Mouse (Mus musculus) liver, postnatal 0 days (tissue): ENCODE data around the gene Wdr54. TPM values are rescaled to one million over a fixed set of nuclear protein-coding genes. Genes with fewer than 3 reads are reported as not detected.

Source experiments
- ATAC-seq: fragments of 200-750 bp; cut with Nextera tagmentation; 2 replicates; pipeline ENCODE4 v1.8.0; 2017; ENCODE audit warnings: mild to moderate bottlenecking, moderate library complexity
- DNase-seq: peaks from one replicate; pipeline ENCODE4 v3.0.0-alpha.2; 2016
- H3K27ac ChIP-seq: fragments of 300-500 bp; sonication (generic); 2 replicates; pipeline ENCODE4 v1.5.1; 2014; ENCODE audit warnings: antibody characterized with exemption, moderate library complexity, mild to moderate bottlenecking, low read depth
- H3K27me3 ChIP-seq: fragments of 300-500 bp; sonication (generic); 2 replicates; pipeline ENCODE4 v1.6.1; 2014; ENCODE audit warnings: low read length, control low read depth, mixed read lengths; ENCODE audit not compliant: insufficient read depth
- H3K36me3 ChIP-seq: fragments of 300-500 bp; sonication (generic); replicated peaks from 2 replicates; pipeline ENCODE4 v1.6.1; 2014; ENCODE audit warnings: mild to moderate bottlenecking, control low read depth, low read length, moderate library complexity, mixed read lengths; ENCODE audit not compliant: insufficient read depth
- H3K4me1 ChIP-seq: fragments of 300-500 bp; sonication (generic); 2 replicates; pipeline ENCODE4 v1.6.1; 2014; ENCODE audit warnings: antibody characterized with exemption, mild to moderate bottlenecking, control low read depth; ENCODE audit not compliant: insufficient read depth
- H3K4me2 ChIP-seq: fragments of 300-500 bp; sonication (generic); 2 replicates; pipeline ENCODE4 v1.6.1; 2014; ENCODE audit warnings: low read depth, mild to moderate bottlenecking, low read length, moderate library complexity, mixed read lengths
- H3K4me3 ChIP-seq: fragments of 300-500 bp; sonication (generic); 2 replicates; pipeline ENCODE4 v1.5.1; 2014; ENCODE audit warnings: low read depth, low read length
- H3K9ac ChIP-seq: fragments of 300-500 bp; sonication (generic); replicated peaks from 2 replicates; pipeline ENCODE4 v1.6.1; 2014; ENCODE audit warnings: mild to moderate bottlenecking, moderate library complexity
- H3K9me3 ChIP-seq: fragments of 300-500 bp; sonication (generic); 2 replicates; pipeline ENCODE4 v1.6.1; 2016; ENCODE audit warnings: mild to moderate bottlenecking, control low read depth, low read length, mixed read lengths
- CTCF ChIP-seq: sonication (generic); IDR thresholded peaks from 2 replicates; pipeline ENCODE4 v1.5.1; 2016; ENCODE audit warnings: antibody characterized with exemption, low read depth
- EP300 ChIP-seq: IDR thresholded peaks from 2 replicates; pipeline ENCODE4 v1.6.1; 2016; ENCODE audit warnings: antibody characterized with exemption, low read depth, mild to moderate bottlenecking
- WGBS: fragments of 180-500 bp; shearing (Covaris S2); extraction: QIAGEN DNeasy Blood & Tissue Kit; methylation state at CpG from one replicate; pipeline ENCODE4 v1.1.7; 2014; ENCODE audit not compliant: insufficient replicate concordance; 5-methylcytosine and 5-hydroxymethylcytosine counted together
- polyA plus RNA-seq: library from polyadenylated mRNA; unstranded; fragments of >200 nt; fragmentation: Nextera tagmentation; extraction: Ambion mirVana; gene quantifications from 2 replicates; pipeline ENCODE4 v1.2.1, GENCODE M21; 2015

The Wdr54 gene
- polyA plus RNA-seq, 1 experiment from 2014 or later = 0.20 TPM

DNA sequence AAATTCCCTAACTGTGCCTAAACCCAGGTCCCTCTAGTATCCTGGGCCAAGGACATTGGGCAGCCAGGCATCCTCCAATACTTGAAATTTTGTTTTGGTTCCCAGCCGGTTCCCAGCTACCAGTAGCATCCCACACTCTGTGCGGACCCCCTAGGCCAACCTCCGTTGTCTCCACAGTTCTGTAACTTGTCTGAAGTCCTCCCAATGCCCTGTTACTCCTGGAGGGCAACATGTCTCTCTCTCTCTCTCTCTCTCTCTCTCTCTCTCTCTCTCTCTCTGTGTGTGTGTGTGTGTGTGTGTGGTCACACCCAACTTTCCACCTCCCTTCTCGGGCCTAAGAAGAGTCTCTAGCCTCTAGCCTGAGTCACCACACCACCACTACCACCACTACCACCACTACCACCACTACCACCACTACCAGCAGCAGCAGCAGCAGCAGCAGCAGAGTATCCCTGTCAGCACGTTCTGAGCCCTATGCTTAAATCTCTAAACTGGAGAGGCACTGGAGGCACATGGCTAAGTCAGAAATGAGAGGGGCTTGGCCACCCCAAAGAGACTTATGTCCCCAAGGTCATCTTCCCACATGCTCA is 19.8 kb downstream of the Wdr54 start:
- no peaks in the 10 kb centered on the region for H3K27me3 ChIP-seq
- no peak for DNase-seq
- H3K9ac ChIP-seq = peak overlapping the region; percentile 75

DNA sequence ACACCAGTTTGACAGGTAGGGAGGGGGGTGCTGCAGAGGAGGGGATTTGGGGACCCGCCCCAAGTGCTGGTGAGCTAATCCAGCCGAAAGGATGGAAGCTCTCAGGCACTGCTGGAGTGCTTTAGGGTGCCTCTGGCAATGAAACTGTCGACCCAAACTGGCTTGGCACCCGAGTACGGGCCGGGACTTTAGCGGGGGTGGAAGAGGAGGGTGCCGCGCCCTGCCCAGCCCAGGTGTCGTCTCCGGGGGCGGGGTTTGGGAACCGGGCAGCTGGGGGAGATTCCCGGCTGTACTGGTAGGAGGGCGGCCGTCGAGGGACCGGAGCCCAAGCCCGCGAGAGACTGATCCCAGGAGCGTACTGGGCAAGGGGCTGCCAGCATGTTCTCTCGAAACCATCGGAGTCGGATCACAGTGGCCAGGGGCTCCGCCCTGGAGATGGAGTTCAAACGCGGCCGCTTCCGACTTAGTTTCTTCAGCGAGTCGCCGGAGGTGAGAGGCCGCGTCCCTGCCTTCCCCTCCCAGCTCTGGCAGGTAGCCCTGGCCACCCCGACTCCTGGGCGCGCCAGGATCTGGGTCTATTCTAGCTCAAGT is 20.5 kb downstream of the Wdr54 start:
- WGBS = 19% methylated on average over 34 of the region's 37 CpGs
- no peaks in the 10 kb centered on the region for H3K27me3 ChIP-seq
- TF ChIP-seq EP300 (no peak), CTCF (no peak)
- H3K9me3 ChIP-seq = no peaks in the 10 kb centered on the region
- H3K9ac ChIP-seq = peak overlapping the region; percentile 75
- H3K4me2 ChIP-seq = peak overlapping the region; percentile 87
- H3K4me1 ChIP-seq = peaks cover 42% of the 10 kb centered on the region
- DNase-seq (peak; percentile 52), ATAC-seq (no peak)
- peak overlapping the region; percentile 86; the same call in 1 of the 2 replicates for H3K27ac ChIP-seq
- no peaks in the 10 kb centered on the region for H3K36me3 ChIP-seq
- H3K4me3 ChIP-seq = peak overlapping the region; percentile 56

More for the DNA sequence above, 19.8 kb downstream of the Wdr54 start:
- Histone ChIP-seq H3K4me1 (peaks cover 40% of the 10 kb centered on the region), H3K4me2 (peak overlapping the region; percentile 87), H3K4me3 (peak overlapping the region; percentile 56), H3K36me3 (no peaks in the 10 kb centered on the region), H3K27ac (peak overlapping the region; percentile 86), H3K9me3 (no peaks in the 10 kb centered on the region)
- TF ChIP-seq CTCF (no peak), EP300 (no peak)
- 29% methylated on average over 5 of the region's 5 CpGs for WGBS
- no peak for ATAC-seq

DNA sequence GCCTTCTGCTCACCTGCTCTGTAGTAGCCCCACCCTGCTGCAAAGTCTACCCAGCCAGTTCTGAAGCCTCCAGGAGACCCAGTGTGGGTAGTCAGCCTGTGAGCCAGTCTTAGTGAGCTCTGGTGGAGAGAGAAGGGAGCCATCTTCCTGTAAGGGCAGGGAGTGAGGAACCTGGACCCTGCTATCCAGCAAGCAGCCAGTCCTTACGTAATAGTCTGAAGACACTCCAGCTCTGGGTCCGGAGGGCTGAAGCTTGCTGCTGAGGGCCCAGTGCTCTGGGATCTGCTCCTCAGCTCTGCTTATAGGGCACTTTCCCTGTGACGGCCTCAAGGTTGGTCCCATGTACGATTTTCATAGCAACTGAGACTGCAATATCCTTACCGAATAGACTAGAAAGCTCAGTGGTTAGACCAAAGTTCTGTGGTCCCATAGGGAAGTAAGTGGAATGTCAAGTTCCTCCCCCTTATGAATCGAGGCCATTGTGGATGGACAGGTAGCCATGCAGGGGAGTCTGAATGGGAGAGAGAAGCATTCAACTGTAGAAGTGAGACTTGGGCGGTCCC is 21.2 kb downstream of the Wdr54 start, which contains the start of gene Rtkn:
Gene Rtkn, plus strand, starts transcription at position 513 of the 563 bp plus-strand sequence.
- peaks cover 44% of the 10 kb centered on the region for H3K4me1 ChIP-seq
- ATAC-seq (no peak), DNase-seq (peak; percentile 14)

DNA sequence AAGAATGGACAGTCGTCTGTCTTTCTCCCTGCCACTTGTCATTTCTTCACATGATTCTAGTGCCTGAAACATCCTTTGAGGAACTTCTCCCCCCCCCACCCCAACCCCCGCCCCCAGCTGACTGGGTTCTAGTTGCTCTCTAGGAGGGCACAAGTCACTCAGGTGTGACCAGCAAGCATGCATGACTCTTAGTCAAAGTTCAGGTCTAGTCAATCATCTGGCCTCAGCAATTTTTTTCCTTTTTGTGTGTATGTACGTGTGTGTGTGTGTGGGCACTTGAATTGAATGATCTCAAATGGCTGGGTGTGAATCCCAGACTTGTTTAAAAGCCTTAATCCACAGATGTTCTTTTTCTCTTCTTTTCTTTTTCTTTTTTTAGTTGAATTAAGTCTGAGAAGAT is 22.0 kb downstream of the Wdr54 start:
- no peak for TF ChIP-seq EP300
- TF ChIP-seq CTCF = no peak
- 55% methylated on average over 3 of the region's 3 CpGs for WGBS
- Histone ChIP-seq H3K4me1 (peaks cover 44% of the 10 kb centered on the region), H3K4me3 (no peak overlapping the region), H3K9me3 (no peaks in the 10 kb centered on the region), H3K9ac (no peak overlapping the region), H3K36me3 (no peaks in the 10 kb centered on the region), H3K27me3 (no peaks in the 10 kb centered on the region), H3K4me2 (no peak overlapping the region), H3K27ac (no peak overlapping the region)
- ATAC-seq (no peak), DNase-seq (peak; percentile 10)

More for the DNA sequence above, 21.2 kb downstream of the Wdr54 start, which contains the start of gene Rtkn:
- H3K9ac ChIP-seq = peak within 1 kb of the TSS; percentile 75
- no peaks in the 10 kb centered on the region for H3K27me3 ChIP-seq
- H3K9me3 ChIP-seq = no peaks in the 10 kb centered on the region
- peak within 1 kb of the TSS; percentile 87 for H3K4me2 ChIP-seq
- H3K4me3 ChIP-seq = peak within 1 kb of the TSS; percentile 56
- WGBS = 57% methylated on average over 7 of the region's 7 CpGs
- no peak for TF ChIP-seq EP300
- TF ChIP-seq CTCF = no peak
- H3K27ac ChIP-seq = peak within 1 kb of the TSS; percentile 86; the same call in 1 of the 2 replicates
- H3K36me3 ChIP-seq = no peaks in the 10 kb centered on the region

DNA sequence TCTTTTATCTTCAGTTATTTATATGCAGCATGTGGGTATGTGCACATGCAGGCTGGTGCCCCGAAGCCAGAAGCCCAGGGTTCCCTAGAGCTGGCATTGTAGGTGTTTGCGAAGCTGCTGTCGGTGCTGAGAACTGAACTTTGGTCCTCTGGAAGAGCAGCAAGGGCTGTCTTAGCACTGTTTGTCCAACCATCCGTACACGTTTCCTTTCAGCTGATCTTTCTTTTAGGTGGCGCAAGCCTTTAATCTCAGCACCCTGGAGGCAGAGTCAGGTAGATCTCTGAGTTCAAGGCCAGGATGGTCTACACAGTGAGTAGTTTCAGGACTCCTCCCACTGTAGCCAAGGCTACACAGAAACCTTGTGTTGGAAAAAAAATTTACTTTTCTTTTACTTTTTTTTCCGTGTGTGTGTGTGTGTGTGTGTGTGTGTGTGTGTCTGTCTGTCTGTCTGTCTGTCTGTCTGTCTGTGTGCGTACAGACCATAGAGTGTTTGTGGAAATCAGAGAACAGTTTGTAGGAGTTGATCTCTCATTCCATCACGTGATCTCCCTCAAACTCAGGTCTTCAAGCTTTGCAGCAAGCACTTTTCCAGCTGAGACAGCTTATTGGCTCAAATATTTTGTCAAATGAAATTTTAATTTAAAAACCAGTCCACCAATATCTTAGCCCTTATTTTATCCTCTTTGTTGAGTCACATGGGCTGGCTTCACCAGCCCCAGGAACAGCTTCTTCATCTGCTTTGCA is 23.8 kb downstream of the Wdr54 start:
- TF ChIP-seq EP300 (no peak), CTCF (no peak)
- peak; percentile 11 for DNase-seq
- ATAC-seq = peak; percentile 48
- Histone ChIP-seq H3K27me3 (no peaks in the 10 kb centered on the region), H3K27ac (peak overlapping the region; percentile 88), H3K4me1 (peaks cover 28% of the 10 kb centered on the region), H3K9ac (no peak overlapping the region), H3K36me3 (no peaks in the 10 kb centered on the region), H3K4me2 (peak overlapping the region; percentile 30; the same call in 1 of the 2 replicates), H3K9me3 (no peaks in the 10 kb centered on the region), H3K4me3 (no peak overlapping the region)
- WGBS = 51% methylated on average over 9 of the region's 9 CpGs
